Mouse (Mus musculus) heart, embryonic 15.5 days (tissue): ENCODE results near the gene Myo18a. TPM values are rescaled to one million over a fixed set of nuclear protein-coding genes. Genes with fewer than 3 reads are reported as not detected.

Experiments used
- ATAC-seq: fragments of 200-750 bp; cut with Nextera tagmentation; replicated peaks from 2 replicates; pipeline ENCODE4 v1.8.0; 2017; ENCODE audit warnings: low read depth, moderate TSS enrichment; ENCODE audit not compliant: insufficient number of reproducible peaks, insufficient read depth, low FRiP score
- H3K27ac ChIP-seq: fragments of 300-500 bp; sonication (generic); 2 replicates; pipeline ENCODE4 v1.5.1; 2015; ENCODE audit warnings: mild to moderate bottlenecking, inconsistent platforms
- H3K27me3 ChIP-seq: fragments of 300-500 bp; sonication (generic); 2 replicates; pipeline ENCODE4 v1.6.1; 2015; ENCODE audit warnings: inconsistent platforms
- H3K36me3 ChIP-seq: fragments of 300-500 bp; sonication (generic); 2 replicates; pipeline ENCODE4 v1.6.1; 2015; ENCODE audit warnings: mild to moderate bottlenecking, inconsistent platforms
- H3K4me1 ChIP-seq: fragments of 300-500 bp; sonication (generic); replicated peaks from 2 replicates; pipeline ENCODE4 v1.6.1; 2015; ENCODE audit warnings: inconsistent platforms
- H3K4me2 ChIP-seq: fragments of 300-500 bp; sonication (generic); 2 replicates; pipeline ENCODE4 v1.6.1; 2015; ENCODE audit warnings: inconsistent platforms, mild to moderate bottlenecking, moderate library complexity
- H3K4me3 ChIP-seq: fragments of 300-500 bp; sonication (generic); 2 replicates; pipeline ENCODE4 v1.5.1; 2015; ENCODE audit warnings: mild to moderate bottlenecking, inconsistent platforms
- H3K9ac ChIP-seq: fragments of 300-500 bp; sonication (generic); 2 replicates; pipeline ENCODE4 v1.6.1; 2015; ENCODE audit warnings: mild to moderate bottlenecking, inconsistent platforms
- H3K9me3 ChIP-seq: fragments of 300-500 bp; sonication (generic); replicated peaks from 2 replicates; pipeline ENCODE4 v1.6.1; 2016; ENCODE audit warnings: inconsistent platforms
- WGBS: fragments of 180-500 bp; shearing (Covaris S2); methylation state at CpG from one replicate; pipeline ENCODE4 v1.1.7; 2015; ENCODE audit warnings: mixed read lengths; 5-methylcytosine and 5-hydroxymethylcytosine counted together
- polyA plus RNA-seq: library from polyadenylated mRNA; unstranded; fragments of >200 nt; fragmentation: Nextera tagmentation; extraction: Ambion mirVana; gene quantifications from 2 replicates; pipeline ENCODE4 v1.2.1, GENCODE M21; 2015

Gene Myo18a
- polyA plus RNA-seq, 1 experiment from 2014 or later: 107 TPM

DNA sequence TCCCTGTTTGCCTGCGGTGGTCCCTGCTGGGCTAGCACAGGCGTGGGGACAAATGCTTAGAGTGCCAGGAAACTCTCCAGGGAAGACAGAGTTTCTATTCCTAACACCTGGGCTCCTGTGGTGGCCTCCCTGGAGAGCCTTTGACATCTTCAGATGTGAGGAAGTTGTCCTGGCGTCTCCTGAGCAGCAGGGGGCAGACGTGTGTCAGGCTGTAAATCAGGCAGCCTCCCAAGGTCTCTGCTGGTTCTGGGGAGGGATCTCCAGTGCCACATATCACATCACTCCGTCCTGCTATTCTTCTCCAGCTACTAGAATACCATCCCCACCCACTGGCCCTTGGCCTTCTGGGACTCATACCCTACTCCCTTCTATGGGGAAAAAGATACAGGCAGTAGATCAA, 62.8 kb downstream of the Myo18a start:
- no peak overlapping the region for H3K4me2 ChIP-seq
- H3K4me1 ChIP-seq: peaks cover 14% of the 10 kb centered on the region
- H3K36me3 ChIP-seq: peaks cover 93% of the 10 kb centered on the region
- 6% methylated on average over 5 of the region's 5 CpGs for WGBS
- no peaks in the 10 kb centered on the region for H3K27me3 ChIP-seq
- no peak overlapping the region for H3K9ac ChIP-seq
- ATAC-seq: no peak
- no peak overlapping the region for H3K4me3 ChIP-seq
- no peaks in the 10 kb centered on the region for H3K9me3 ChIP-seq
- peak overlapping the region; percentile 26; the same call in 1 of the 2 replicates for H3K27ac ChIP-seq

GRCm38 (mm10) chr11:77826311-77826710, 63.3 kb downstream of the Myo18a start:
- H3K9ac ChIP-seq: no peak overlapping the region
- no peak overlapping the region for H3K4me3 ChIP-seq
- no peaks in the 10 kb centered on the region for H3K27me3 ChIP-seq
- peak overlapping the region; percentile 26; the same call in 1 of the 2 replicates for H3K27ac ChIP-seq
- H3K36me3 ChIP-seq: peaks cover 93% of the 10 kb centered on the region
- ATAC-seq: no peak
- WGBS: 38% methylated on average over 3 of the region's 3 CpGs
- no peaks in the 10 kb centered on the region for H3K9me3 ChIP-seq
- H3K4me1 ChIP-seq: peaks cover 14% of the 10 kb centered on the region
- no peak overlapping the region for H3K4me2 ChIP-seq

GRCm38 (mm10) chr11:77827241-77827995, 64.4 kb downstream of the Myo18a start:
- Histone ChIP-seq H3K4me1 (peaks cover 14% of the 10 kb centered on the region), H3K27ac (no peak overlapping the region), H3K36me3 (peaks cover 96% of the 10 kb centered on the region), H3K9me3 (no peaks in the 10 kb centered on the region), H3K4me2 (no peak overlapping the region), H3K4me3 (no peak overlapping the region), H3K9ac (no peak overlapping the region), H3K27me3 (no peaks in the 10 kb centered on the region)
- 57% methylated on average over 18 of the region's 18 CpGs for WGBS
- no peak for ATAC-seq

DNA sequence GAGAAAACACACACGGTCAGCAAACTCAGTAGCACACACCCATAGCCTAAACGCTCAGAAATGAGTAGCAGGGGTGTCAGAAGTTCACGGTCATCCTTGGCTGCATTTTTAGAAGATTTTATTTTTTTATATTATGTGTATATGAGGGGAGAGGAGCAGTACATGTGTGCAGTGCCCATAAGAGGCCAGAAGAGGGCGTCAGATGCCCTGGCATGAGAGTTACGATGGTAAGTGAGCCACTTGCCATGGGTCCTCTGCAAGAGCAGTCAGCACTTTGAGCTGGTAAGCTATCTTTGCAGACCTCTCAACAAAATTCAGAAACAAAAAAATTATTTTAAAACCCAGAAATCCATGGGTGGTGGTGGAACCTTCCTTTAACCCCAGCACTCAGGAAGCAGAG, 65.1 kb downstream of the Myo18a start:
- Histone ChIP-seq H3K9ac (no peak overlapping the region), H3K36me3 (peaks cover 96% of the 10 kb centered on the region), H3K9me3 (no peaks in the 10 kb centered on the region), H3K27ac (no peak overlapping the region), H3K4me1 (peaks cover 14% of the 10 kb centered on the region), H3K27me3 (no peaks in the 10 kb centered on the region), H3K4me2 (no peak overlapping the region), H3K4me3 (no peak overlapping the region)
- no peak for ATAC-seq
- 87% methylated on average over 5 of the region's 5 CpGs for WGBS

DNA sequence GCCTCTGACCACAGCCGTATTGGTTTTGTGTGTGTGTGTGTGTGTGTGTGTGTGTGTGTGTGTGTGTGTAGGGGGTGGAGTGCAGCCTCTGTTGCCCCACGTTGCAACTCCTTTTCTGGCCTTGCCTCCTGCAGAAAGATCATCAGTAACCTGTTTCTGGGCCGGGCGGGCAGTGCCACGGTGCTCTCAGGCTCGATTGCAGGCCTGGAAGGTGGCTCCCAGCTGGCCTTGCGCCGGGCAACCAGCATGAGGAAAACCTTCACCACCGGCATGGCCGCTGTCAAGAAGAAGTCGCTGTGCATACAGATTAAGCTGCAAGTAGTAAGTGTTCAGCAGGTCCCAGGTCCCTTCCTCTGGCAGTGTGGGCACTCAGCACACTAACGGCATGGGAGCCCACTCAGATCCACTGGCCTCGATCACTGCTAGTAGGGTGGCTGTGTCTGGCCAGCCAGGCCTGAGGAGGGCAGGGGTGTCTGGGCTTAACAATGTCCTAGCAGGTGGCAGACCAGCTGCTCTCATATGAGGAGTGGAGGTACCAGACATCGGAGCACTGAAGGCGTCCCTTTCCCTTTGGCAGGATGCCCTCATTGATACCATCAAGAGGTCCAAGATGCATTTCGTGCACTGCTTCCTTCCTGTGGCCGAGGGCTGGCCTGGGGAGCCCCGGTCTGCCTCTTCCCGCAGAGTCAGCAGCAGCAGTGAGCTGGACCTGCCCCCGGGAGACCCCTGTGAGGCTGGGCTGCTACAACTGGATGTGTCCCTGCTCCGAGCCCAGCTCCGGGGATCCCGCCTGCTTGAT, 66.2 kb downstream of the Myo18a start:
- no peak overlapping the region for H3K27ac ChIP-seq
- no peak overlapping the region for H3K9ac ChIP-seq
- no peak for ATAC-seq
- no peak overlapping the region for H3K4me2 ChIP-seq
- WGBS: 77% methylated on average over 23 of the region's 23 CpGs
- peaks cover 96% of the 10 kb centered on the region for H3K36me3 ChIP-seq
- H3K27me3 ChIP-seq: no peaks in the 10 kb centered on the region
- peaks cover 14% of the 10 kb centered on the region for H3K4me1 ChIP-seq
- no peak overlapping the region for H3K4me3 ChIP-seq
- no peaks in the 10 kb centered on the region for H3K9me3 ChIP-seq

GRCm38 (mm10) chr11:77830875-77831274, 67.8 kb downstream of the Myo18a start:
- H3K27ac ChIP-seq: no peak overlapping the region
- no peaks in the 10 kb centered on the region for H3K27me3 ChIP-seq
- no peak for ATAC-seq
- no peak overlapping the region for H3K9ac ChIP-seq
- peaks cover 11% of the 10 kb centered on the region for H3K4me1 ChIP-seq
- H3K36me3 ChIP-seq: peaks cover 95% of the 10 kb centered on the region
- no peaks in the 10 kb centered on the region for H3K9me3 ChIP-seq
- no peak overlapping the region for H3K4me3 ChIP-seq
- H3K4me2 ChIP-seq: no peak overlapping the region
- 70% methylated on average over 7 of the region's 7 CpGs for WGBS

DNA sequence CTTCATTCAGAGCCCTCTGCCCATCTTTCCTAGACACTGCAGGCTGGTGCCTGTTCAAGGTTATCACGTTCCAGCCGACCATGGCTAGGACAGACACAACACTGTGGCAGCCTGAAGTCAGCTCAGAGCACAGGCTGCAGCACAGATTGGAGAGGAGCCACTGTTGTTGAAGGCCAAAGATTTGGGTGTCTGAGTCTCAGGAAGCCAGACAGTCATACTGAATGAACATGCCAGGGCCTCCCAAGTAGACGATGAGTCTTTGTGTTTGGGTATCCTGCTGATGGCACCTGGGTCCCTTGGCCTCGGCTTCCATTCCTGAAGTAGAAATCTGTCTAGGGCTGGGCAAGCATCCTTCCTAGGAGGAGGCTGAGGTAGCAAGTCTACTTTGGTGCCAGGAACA, 69.5 kb downstream of the Myo18a start:
- no peak overlapping the region for H3K4me3 ChIP-seq
- 65% methylated on average over 4 of the region's 4 CpGs for WGBS

DNA sequence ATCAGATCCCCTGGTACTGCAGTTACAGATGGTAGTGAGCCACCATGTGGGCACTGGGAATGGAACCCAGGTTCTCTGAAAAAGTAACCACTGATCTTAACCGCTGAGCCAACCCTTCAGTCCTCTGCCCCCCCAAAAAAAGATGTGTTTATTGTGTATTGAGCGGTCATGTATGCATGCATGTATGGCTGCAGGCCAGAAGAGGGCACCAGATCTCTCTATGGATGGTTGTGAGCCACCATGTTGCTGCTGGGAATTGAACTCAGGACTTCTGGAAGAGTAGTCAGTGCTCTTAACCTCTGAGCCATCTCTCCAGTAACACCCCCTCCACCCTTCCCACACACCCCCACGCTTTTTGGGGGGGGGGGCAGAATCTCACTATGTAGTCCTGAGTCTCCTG, 72.1 kb downstream of the Myo18a start:
- H3K4me3 ChIP-seq: no peak overlapping the region
- peaks cover 18% of the 10 kb centered on the region for H3K4me1 ChIP-seq
- 87% methylated on average over 3 of the region's 3 CpGs for WGBS
- H3K27ac ChIP-seq: 0 out of 2 replicates have a peak overlapping the region, but pooled peaks have one; percentile 81
- no peak overlapping the region for H3K9ac ChIP-seq
- H3K27me3 ChIP-seq: no peaks in the 10 kb centered on the region
- no peak for ATAC-seq
- H3K9me3 ChIP-seq: no peaks in the 10 kb centered on the region
- H3K4me2 ChIP-seq: no peak overlapping the region
- H3K36me3 ChIP-seq: peaks cover 80% of the 10 kb centered on the region

More for the DNA sequence above, 69.5 kb downstream of the Myo18a start:
- no peak overlapping the region for H3K4me2 ChIP-seq
- H3K27me3 ChIP-seq: no peaks in the 10 kb centered on the region
- H3K27ac ChIP-seq: no peak overlapping the region
- H3K4me1 ChIP-seq: peaks cover 18% of the 10 kb centered on the region
- H3K9ac ChIP-seq: no peak overlapping the region
- no peak for ATAC-seq
- no peaks in the 10 kb centered on the region for H3K9me3 ChIP-seq
- peaks cover 89% of the 10 kb centered on the region for H3K36me3 ChIP-seq

DNA sequence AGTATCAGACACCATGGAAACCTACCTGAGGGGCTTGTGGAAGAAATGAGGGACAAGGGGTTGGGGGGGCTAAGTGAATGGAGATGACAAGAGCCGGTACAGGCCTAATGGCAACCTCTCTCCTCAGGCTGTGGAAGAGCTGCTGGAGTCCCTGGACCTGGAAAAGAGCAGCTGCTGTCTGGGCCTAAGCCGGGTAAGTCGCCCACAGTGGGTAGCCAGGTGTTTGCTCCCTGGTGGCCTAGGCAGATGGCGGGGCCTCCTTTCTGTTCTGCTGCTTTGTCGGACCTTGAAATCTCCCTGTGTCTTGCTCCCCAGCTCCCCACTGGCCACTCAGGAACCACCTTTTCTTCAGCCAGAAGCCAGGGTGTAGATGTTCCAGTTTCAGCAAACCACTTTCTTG, 73.2 kb downstream of the Myo18a start:
- Histone ChIP-seq H3K27me3 (no peaks in the 10 kb centered on the region), H3K4me3 (no peak overlapping the region), H3K4me1 (peaks cover 18% of the 10 kb centered on the region), H3K4me2 (no peak overlapping the region), H3K9ac (no peak overlapping the region), H3K27ac (peak overlapping the region; percentile 81), H3K9me3 (no peaks in the 10 kb centered on the region), H3K36me3 (peaks cover 78% of the 10 kb centered on the region)
- ATAC-seq: no peak
- 71% methylated on average over 5 of the region's 5 CpGs for WGBS

GRCm38 (mm10) chr11:77836751-77837150, 73.7 kb downstream of the Myo18a start:
- Histone ChIP-seq H3K27ac (peak overlapping the region; percentile 81), H3K9me3 (no peaks in the 10 kb centered on the region), H3K36me3 (peaks cover 79% of the 10 kb centered on the region), H3K4me3 (no peak overlapping the region), H3K4me2 (no peak overlapping the region), H3K9ac (no peak overlapping the region), H3K4me1 (peaks cover 18% of the 10 kb centered on the region), H3K27me3 (no peaks in the 10 kb centered on the region)
- 24% methylated on average over 4 of the region's 4 CpGs for WGBS
- peak; percentile 76 for ATAC-seq

- H3K36me3 ChIP-seq: peaks cover 80% of the 10 kb centered on the region
- 81% methylated on average over 5 of the region's 5 CpGs for WGBS
- H3K27ac ChIP-seq: no peak overlapping the region
- peaks cover 18% of the 10 kb centered on the region for H3K4me1 ChIP-seq
- no peak overlapping the region for H3K9ac ChIP-seq
- H3K4me3 ChIP-seq: no peak overlapping the region
- no peaks in the 10 kb centered on the region for H3K9me3 ChIP-seq
- no peak overlapping the region for H3K4me2 ChIP-seq
- no peak for ATAC-seq
- no peaks in the 10 kb centered on the region for H3K27me3 ChIP-seq
These were observed 74.8 kb downstream of the Myo18a start for GRCm38 (mm10) chr11:77837856-77838255.
